ENCODE assay signal across 8 mouse cellular contexts in the genomic region with DNA sequence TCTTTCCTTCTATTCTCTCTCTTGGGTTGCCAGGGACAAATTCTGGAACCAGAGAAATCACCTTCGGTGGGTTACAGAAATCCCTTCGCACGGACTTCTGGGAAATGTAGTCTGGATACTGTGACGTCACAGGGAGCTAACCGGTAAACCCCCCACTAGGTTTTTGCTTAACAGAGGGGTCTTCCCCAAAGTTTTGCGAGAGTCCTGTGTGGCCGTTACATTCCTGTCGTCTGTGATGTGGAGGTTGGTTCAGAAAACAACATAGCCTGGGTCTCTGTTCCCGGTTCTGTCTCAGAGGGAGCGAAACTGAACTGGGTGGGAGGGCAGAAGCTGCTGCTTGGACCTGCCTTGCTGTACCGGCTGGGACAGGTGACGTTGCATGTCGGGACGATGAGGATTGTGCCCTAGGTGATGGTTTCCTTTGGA. TPM values are rescaled to one million over a fixed set of nuclear protein-coding genes. Genes with fewer than 3 reads are reported as not detected.
A peak's percentile ranks its signal among the peaks of the same experiment; 100 is the strongest.
DNase-seq lines count a peak whose midpoint lies in the region; ATAC-seq lines count a peak whose summit lies in the region.

TSS of gene Gm10037 (plus strand) at position 196 of the 426 bp plus-strand sequence.

- H3K9me3 ChIP-seq in liver, embryonic 12.5 days (replicated peaks): 0 out of 2 replicates have a peak, but pooled peaks cover 3% of the 10 kb centered on the region

- no peaks in the 10 kb centered on the region for H3K27me3 ChIP-seq in liver, embryonic 12.5 days (replicated peaks)
- no peaks in the 10 kb centered on the region for H3K27me3 ChIP-seq in splenic B cell, adult 2 months (ENCODE audit: control insufficient read depth, insufficient read depth, low read length, poor library complexity, severe bottlenecking)

- peak within 1 kb of the TSS; percentile 66 for H3K9ac ChIP-seq in liver, embryonic 12.5 days

- DNase-seq in urinary bladder, adult 18-20 months (ENCODE audit: low spot score in 2 of 2): peak; percentile 12 to 58
- no peak for DNase-seq in urinary bladder, postnatal 4 days (ENCODE audit: low spot score in 2 of 2)
- DNase-seq in heart, postnatal 10 days: peak; percentile 34 to 70
- peak; percentile 73 to 81 for DNase-seq in kidney, postnatal 36 days
- DNase-seq in splenic B cell, adult 2 months (ENCODE audit: low read depth, low spot score): peak; percentile 78

- peak within 1 kb of the TSS; percentile 67 for H3K4me3 ChIP-seq in liver, embryonic 12.5 days

- no peak within 1 kb of the TSS for H3K27ac ChIP-seq in liver, embryonic 12.5 days

- 7% methylated on average over 14 of the region's 14 CpGs for WGBS in liver, embryonic 12.5 days (ENCODE audit: insufficient replicate concordance)

- ATAC-seq in erythroblast, adult 5-6 weeks (replicated peaks; ENCODE audit: low FRiP score, poor library complexity, severe bottlenecking): peak; percentile 57; the same call in 1 of the 2 replicates
- ATAC-seq in liver, embryonic 12.5 days: peak; percentile 75
- ATAC-seq in monocyte, adult 5-6 weeks (replicated peaks; ENCODE audit: insufficient number of reproducible peaks, low FRiP score, low TSS enrichment, poor library complexity, severe bottlenecking): 0 out of 2 replicates have a peak, but pooled peaks have one; percentile 45

- peak within 1 kb of the TSS; percentile 74 for H3K4me2 ChIP-seq in liver, embryonic 12.5 days

- H3K4me1 ChIP-seq in liver, embryonic 12.5 days: no peaks in the 10 kb centered on the region

- H3K36me3 ChIP-seq in liver, embryonic 12.5 days: peaks cover 8% of the 10 kb centered on the region
- no peaks in the 10 kb centered on the region for H3K36me3 ChIP-seq in splenic B cell, adult 2 months (ENCODE audit: control insufficient read depth, insufficient read depth, low read length, poor library complexity, severe bottlenecking)

- intact Hi-C loops in heart, postnatal 10 days (cut with DNase I): loop anchor here (5.0 kb wide), 2 partner anchors 104 to 149 kb away; partner anchors contain the start of gene Zfp65

RNA-seq across cellular contexts. Expression of gene Gm10037, which starts in this region (rescaled TPM):
- not detected in 2 replicates for total RNA-seq in erythroblast, adult 5-6 weeks (2015; ENCODE audit: low replicate concordance)
- not detected in 2 replicates for total RNA-seq in erythroblast, adult 5-6 weeks (2017; ENCODE audit: low replicate concordance)
- under 1 TPM in 1 of 2 experiments, not detected in 1; 0.89 TPM for total RNA-seq in heart, postnatal 10 days (2021)
- polyA plus RNA-seq in liver, embryonic 12.5 days (2016; fragmentation: Nextera tagmentation; extraction: Ambion mirVana): 0.60 and 0.92 TPM in 2 replicates
- total RNA-seq in monocyte, adult 5-6 weeks (2017): 1.1 TPM in 1 of 3 replicates, not detected in the others

Comparison
In these comparisons a context has a peak if more than half of its experiments do, and no peak if none do; other contexts are left out.
1. DNase-seq: peak in urinary bladder, adult 18-20 months (2 of 2), kidney, postnatal 36 days (2 of 2) and splenic B cell, adult 2 months (single experiment); none in urinary bladder, postnatal 4 days (0 of 2).
2. Peak in ATAC-seq in erythroblast, adult 5-6 weeks; RNA of the gene not detected or under 1 TPM.
3. Peak in DNase-seq in heart, postnatal 10 days; RNA of the gene not detected or under 1 TPM.
4. Peak in ATAC-seq, H3K4me3 ChIP-seq, H3K9ac ChIP-seq and H3K4me2 ChIP-seq in liver, embryonic 12.5 days; RNA of the gene not detected or under 1 TPM.
5. Peak in every context shown above with its lines, with median percentiles within 50 percentile points of each other: ATAC-seq.